Mouse (Mus musculus) gastrocnemius, postnatal 36 days (tissue): ENCODE measurements around the gene Srrt. TPM values are rescaled to one million over a fixed set of nuclear protein-coding genes. Genes with fewer than 3 reads are reported as not detected.

Experiments
- DNase-seq, 2 experiments: peaks; one replicate each; pipeline ENCODE4 v3.0.0; 2022
- intact Hi-C: fragments of 180-260 bp; cut with DNase I; formaldehyde crosslinking; loops from one replicate; pipeline ENCODE4 v1.15.1; 2025
- long read RNA-seq, 2 experiments: library from polyadenylated mRNA; stranded (forward); transcript quantifications; one replicate each; pipeline ENCODE4 v2.0.0; 2021
- total RNA-seq, 2 experiments: library from RNA; stranded (reverse); gene quantifications; 2 replicates each; pipeline ENCODE4 v1.2.3; 2021

Srrt gene
- total RNA-seq, result 10 to 100 TPM; 27.7 to 39.8 TPM
- long read RNA-seq, experiment 1, partial matches to known transcripts, result 9 of 14 reads
- long read RNA-seq, experiment 1, other reads (novel, unspliced or antisense), result 1 of 14 reads
- long read RNA-seq, experiment 2, partial matches to known transcripts, result 12 of 20 reads
- long read RNA-seq, experiment 2, other reads (novel, unspliced or antisense), result 3 of 20 reads

DNA sequence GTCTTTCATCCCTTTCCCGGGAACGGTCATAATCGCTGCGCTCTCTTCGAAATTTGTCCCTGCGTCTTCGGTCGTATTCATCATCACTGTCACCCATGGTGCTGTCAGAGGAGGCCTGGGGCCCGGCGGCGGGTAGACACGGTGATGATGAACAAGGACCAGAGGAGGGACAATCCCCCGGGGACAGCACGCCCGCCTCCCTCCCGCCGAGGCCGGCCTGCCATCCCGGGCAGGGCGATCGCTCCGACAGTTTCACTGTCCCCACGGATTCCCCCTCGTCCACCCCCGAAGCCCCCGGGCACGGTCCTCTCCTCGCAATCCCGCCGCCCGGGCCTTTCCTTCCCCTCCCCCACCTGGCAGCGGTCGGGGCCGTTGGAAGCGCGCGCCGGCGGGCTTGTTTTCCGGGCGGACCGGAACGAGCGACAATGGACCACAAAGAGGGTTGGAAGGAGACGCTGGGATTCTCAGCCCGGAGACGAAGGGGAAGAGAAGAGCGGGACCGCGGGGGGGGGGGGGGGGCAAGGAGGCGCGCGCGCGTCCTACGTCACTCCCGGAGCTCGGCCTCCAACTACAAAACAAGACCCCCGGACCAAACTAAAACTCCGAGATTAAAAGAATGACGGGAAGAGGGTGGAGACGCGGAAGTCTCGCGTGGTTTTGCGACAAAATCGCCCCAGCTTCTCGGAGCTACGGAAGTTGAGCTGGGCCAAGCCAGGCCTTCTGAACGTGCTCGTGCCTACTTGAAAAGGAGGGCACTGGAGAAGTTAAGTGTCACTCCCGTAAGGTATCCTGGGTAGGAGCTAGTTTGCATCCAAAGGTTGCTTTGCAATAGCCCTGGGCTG is at the start of gene Srrt:
Gene Srrt, minus strand, starts transcription at position 604 of the 842 bp plus-strand sequence.
- intact Hi-C loops, result no loop called here

DNA sequence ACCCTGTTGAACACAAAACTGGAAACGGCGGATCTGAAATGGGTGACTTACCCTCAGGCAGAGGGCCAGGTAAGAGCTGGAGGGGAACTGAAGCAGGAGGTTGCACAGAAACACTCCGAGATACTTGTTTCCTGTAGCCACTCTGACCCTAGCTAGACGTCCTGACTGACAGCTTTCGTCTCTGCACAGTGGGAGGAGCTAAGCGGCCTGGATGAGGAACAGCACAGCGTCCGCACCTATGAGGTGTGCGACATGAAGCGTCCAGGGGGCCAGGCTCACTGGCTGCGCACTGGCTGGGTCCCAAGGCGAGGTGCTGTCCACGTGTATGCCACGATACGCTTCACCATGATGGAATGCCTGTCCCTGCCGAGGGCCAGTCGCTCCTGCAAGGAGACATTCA is 46.6 kb upstream of the Srrt start:
- intact Hi-C loops, result no loop called here
- DNase-seq, result no peak

More for the DNA sequence above, at the start of gene Srrt:
- peak; percentile 80 to 88 for DNase-seq

DNA sequence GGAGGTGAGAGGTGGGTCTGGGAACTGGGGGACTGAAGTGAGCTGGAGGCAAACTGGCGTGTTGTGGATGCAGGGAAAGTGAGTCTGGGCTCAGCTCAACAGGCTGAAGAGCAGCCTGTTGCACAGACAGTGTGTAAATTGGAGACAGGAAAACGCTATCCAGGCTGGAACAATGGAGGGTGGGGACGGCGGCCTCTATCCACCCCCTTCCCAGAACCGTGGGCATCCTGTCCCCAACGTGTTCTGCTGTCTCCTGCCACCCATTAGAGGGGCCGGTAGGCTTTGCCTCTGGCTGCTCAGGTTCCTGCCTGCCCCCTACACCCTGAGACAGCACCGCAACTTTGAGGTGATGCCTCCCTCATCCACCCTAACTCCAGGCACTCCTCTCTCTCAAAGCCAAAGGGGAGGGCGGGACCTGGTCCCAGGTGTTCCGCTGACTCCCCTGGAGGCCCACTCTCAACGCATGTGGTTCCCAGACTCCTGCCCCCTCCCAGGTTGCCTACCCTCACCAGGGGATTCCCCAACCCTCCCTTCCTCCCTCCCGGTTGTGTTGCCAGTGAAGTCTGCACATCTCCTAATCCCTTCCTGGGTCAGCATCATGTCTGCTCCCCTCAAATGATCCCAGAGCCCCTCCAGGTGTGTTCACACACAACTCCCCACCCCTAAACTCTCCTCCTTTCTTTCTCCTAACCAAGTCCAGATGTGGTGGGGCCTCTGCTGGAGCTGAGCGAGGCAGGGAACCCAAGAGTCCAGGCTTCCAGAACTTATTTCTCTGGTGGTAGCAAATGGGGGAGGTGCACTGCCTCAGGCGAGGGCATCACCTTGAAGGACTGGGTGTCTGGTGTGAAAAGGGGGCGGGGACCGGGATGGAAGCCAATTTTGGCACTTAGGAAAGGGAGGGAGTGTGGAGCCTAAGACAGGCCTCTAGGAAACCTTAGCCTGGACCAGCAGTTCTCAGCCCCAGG is 44.8 kb upstream of the Srrt start:
- intact Hi-C loops, result no loop called here
- no peak for DNase-seq

DNA sequence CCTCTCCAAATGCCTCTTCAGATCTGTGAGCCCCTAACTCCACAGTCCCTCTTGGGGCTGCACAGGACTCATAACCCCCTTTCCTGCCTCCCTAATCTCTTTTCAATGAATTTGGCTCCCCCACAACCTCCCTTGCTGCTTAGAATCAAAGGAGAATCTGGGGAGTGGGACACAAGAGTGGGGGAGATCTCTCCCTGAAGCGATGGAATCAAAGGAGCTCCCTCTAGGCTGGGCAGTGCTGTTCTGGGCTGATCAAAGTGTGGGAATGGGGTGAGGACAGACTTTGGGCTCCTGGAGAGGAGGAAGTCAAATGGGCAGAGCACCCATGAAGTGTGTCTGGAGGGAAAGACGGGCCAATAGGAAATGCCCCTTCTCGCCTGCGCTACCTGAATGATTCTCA is 43.9 kb upstream of the Srrt start:
- intact Hi-C loops, result no loop called here
- no peak for DNase-seq

DNA sequence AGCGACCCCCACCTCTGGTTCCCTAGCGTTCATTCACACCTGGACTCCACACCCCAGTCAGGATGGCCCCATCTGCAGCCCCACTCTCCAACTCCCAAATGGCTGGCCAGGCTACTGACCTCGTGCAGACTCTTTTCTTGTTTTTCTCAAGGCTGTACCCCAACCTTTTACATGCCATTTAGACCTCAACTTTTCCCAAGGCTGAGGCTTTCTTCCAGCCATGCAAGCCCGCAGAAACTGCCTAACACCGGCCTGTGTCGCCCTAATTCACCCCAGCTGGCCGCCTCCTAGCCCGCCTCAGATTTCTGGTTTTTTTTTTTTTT is 43.5 kb upstream of the Srrt start:
- DNase-seq, result no peak
- intact Hi-C loops, result no loop called here

DNA sequence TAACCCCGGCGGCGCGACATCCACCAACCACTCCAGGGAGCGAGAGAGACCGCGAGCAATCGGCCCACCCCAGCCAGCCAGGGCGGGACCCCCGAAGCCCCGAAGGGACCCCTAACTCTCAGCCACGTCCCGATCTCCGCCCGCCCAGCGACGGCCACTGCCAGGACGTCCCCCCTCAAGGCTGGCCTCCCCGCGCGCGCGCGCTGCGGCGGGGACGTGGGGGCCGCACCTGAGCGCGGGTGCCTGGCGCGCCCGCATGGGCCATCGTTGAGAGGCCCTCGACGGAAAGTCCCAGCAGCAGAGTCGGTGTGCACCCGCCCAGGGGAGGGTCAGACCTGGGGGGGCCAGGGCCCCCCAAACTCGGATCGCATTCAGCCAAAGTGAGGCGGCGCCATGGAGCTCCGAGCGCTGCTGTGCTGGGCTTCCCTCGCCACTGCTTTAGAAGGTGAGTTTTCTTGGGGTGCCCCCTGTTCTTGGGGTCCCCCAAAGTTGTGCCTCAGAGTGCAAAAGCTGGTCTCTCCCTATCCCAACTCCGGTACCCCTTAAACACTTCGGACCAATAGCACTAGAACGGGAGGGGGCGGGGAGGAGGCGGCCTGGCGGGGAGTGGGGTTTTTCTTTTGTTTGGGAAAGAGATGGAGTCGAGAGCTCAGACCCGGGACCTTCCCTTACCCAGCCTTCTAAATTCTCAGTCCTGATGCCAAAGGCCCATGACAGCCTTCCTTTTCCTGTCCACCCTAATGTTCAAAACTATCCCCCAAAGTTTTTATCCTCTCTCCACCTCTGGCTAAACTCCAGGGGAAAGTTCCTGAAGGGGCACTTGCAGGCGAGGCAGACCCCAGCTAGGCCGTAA is 43.0 kb upstream of the Srrt start:
- intact Hi-C loops, result no loop called here
- no peak for DNase-seq

DNA sequence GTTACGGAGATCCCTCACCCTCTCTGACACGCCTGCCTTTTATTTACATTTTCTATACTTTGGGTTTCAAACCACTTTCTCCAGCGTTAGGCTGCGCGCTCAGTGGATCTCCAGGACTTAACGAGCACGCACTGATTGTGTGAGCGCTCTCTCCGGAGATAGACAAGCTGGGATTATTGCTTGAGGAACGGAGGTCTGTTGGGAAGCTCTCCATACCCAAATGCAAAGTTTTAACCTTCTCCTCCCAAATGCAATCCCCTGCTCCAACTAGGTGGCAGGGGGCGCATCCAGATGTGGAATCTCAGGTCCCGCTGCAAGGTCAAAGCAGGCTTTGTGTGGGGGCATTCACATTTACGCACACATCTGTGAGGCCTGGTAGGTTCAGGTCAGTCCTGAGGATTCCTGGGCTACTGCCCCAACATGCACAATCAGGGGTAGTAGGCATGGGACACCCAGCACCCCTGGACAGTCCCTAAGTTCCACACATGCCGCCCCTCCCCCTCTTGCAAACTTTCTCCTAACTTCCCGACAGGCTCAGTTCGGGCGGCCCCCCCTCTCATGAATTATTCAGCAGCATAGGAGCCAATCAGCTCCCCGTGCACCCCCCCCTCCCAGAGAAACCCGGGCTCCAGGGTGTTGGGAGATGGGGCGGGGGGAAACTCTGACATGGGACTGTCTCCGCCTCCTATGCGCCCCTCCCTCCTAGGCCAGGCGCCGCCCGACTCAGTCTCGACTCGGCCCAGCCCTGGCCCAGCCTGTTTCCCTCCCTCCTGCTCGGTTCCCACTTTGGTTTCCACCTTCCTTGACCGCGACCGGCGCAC is 42.1 kb upstream of the Srrt start, which contains the start of gene Ephb4:
Gene Ephb4, plus strand, starts transcription at position 726 of the 821 bp plus-strand sequence.
- intact Hi-C loops, result no loop called here
- DNase-seq, result peak; percentile 85 to 91

DNA sequence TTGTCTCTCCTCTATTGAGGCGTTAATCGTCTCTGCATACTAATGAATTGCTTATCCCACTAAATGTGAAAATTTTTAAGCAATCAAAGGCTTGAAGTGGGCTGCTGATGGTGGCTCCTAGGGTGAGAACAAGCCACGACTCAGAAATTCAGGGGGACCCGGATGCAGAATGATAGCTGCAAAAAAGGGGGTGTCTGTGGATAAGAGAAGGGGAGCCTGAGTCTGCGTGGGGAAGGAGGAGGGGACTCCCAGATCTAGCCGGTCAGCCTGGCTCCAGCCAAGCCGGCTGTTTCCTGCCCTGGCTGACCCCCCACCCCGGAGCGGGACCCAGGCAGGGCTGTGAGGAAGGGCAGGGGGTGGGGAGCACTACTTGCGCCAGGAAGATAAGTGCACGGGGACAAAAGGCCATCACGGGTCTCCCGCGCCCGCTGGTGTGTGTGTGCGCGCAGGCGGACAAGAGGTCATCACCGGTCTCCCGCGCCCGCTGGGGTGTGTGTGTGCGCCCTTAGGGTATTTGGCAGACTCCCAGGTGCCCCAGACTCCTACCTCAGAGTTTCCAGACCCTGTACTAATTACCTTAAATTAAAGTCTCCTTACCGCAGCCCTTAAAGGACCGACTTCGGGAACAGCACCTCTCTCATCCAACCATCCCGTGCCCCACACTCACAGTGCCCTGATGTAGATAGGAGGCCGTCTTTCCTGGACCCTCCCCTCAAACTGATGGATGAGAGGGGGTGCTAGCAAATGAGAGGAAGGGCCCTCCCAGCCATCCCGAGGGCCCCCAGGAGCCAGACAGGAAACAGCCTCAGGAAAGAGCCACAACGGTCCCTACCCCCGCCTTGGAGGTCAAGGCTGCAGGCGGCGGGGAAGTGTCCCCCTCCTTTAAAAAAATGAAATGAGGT is 41.3 kb upstream of the Srrt start:
- DNase-seq, result peak; percentile 29 to 55
- intact Hi-C loops, result no loop called here

DNA sequence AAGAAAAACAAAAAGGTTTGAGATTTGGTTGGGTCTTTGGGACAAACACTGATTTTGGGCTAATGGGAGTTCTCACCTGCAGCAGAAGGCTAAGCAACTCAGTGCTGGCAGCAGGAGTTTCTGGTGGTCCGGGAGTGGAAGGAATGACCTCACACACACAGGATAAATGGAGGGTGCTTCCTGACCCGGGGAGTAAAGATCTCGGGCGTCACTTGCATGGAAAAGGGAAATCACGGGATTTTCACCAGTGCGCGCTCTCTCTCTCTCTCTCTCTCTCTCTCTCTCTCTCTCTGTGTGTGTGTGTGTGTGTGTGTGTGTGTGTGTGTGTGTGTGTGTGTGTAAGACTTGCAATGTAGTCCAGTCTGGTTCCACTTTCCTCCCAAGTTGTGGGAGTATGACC is 40.4 kb upstream of the Srrt start:
- DNase-seq, result no peak
- intact Hi-C loops, result no loop called here

DNA sequence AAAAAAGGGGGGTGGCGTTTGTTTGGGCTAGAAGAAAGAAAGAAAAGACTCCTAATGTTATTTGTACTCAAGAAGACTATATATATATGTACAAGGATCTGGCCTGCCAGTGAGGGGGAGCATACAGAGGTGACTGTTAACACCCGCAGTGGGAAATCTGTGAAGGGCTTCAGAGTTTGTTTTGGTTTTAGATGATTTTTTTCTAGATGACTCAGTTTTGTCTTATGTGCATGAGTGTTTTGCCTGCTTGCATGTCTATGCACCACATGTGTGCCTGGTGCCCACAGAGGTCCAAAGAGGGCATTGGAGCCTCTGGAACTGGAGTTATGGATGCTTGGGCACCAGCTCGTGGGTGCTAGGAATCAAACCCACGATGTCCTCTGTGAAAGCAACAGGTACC is 39.5 kb upstream of the Srrt start:
- intact Hi-C loops, result no loop called here
- no peak for DNase-seq

DNA sequence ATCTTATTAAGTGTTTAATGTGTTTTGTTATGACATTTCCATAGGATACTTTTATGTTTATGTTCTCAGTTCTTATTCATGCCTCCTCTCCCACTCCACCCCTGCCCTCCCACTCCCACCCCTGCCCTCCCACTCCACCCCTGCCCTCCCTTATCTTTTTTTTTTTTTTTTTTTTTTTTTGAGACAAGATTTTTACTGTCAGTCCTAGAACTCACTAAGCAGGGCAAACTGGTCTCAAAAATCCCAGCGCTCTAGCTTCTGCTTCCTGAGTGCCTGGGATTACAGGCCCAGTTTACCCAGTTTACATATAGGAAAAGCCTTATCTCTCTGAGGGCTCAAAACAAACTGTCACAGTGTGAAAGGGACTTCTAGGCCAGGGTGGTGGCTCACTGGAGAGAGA is 38.9 kb upstream of the Srrt start:
- intact Hi-C loops, result no loop called here
- no peak for DNase-seq

DNA sequence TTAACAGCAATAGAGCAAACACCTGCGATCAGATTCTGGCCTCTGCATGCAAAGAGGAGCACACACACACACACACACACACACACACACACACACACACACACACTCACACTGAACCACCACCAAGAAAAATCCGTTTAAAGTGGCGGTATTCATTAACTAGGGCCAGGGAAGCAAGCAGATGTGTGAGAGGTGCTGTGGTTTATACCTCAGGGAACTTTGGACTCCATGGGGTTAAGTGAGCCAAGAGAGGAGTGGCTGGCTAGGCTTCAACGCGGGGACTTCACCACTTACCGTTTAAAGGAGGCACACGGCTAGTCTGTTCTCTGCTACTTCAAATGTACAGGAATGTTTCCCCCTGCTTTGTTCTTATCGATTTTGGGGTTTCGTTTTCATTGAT is 38.3 kb upstream of the Srrt start:
- intact Hi-C loops, result no loop called here
- no peak for DNase-seq

DNA sequence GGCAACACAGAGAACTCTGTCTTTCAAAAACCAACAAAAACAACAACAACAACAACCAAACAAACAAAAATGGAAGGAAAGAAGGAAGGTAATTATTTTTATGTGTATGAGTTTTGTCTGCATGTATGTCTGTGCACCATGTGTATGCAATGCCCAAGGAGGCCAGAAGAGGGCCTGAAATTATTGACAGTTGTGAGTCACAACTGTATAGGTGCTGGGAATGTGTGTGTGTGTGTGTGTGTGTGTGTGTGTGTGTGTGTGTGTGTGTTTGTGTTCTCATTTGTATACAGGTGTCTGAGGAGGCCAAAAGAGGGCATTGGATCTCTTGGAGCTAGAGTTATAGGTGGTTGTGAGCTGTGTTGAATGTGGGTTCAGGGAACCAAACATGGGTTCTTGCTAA is 36.4 kb upstream of the Srrt start:
- no peak for DNase-seq
- intact Hi-C loops, result loop anchor here (5.0 kb wide), 1 partner anchor 433 kb away; the partner anchor contains the start of gene Ppp1r35

DNA sequence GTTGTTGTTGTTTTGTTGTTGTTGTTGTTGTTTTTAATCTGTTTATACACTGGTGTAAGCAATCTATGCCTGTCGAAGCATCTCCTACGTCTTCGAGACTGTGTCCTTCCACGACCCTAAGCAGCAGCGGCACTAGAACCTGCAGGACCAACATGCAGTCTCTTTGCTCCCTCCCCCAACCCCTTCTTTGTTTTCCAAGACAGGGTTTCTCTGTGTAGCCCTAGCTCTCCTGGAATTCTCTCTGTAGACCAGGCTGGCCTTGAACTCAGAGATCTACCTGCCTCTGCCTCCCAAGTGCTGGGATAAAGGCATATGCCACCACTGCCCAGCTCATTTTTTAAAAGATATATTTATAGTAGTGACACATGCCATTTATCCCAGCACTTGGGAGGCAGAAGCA is 35.9 kb upstream of the Srrt start:
- no peak for DNase-seq
- intact Hi-C loops, result loop anchor here (5.0 kb wide), 1 partner anchor 434 kb away; the partner anchor contains the start of gene Ppp1r35

DNA sequence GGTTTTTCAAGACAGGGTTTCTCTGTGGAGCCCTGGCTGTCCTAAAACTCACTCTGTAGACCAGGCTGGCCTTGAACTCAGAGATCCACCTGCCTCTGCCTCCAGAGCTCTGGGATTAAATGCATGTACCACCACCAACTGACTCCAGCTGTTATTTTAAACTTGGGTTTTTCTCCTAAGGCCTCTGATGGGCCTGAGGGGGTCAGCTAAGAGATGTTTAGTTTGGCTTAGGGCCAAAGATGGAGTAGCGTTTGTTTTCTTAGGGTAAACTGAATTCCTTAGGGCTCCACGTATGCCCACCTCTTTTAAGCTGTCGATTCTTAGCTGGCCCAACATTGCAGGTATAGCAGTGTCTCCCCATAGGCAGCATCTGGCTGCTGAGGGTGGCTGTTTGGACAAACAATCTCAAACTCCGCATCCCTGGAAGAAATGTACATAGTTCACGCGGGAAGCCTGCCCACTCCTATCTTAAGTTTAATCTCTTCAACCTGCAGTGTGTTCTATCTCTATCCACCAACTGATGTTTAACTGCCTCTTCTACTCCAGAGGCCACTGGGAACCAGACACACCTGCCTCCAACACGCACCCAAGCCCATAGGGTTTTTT is 35.0 kb upstream of the Srrt start:
- intact Hi-C loops, result loop anchor here (5.0 kb wide), 1 partner anchor 435 kb away; the partner anchor contains the start of gene Ppp1r35
- DNase-seq, result no peak

DNA sequence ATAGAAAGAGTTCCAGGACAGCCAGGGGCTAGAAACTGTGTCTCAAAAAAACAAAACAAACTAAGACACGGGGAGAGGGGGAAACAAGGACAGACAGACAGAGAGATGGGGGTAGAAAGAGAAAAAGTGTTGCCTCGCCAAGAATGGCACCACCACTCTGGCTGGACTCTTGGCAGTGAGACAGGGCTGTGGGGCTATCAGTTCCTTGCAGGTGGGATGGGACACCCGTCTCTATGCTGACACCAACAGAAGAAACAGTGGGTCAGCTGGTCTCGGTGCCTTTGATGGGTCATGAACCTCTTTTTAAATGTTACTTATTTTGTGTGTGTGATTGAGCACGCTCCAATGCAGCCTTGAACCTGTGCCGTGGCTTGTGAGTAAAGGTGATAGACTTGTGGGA is 32.7 kb upstream of the Srrt start:
- intact Hi-C loops, result loop anchor here (5.0 kb wide), 1 partner anchor 437 kb away; the partner anchor contains the start of gene Ppp1r35
- no peak for DNase-seq

DNA sequence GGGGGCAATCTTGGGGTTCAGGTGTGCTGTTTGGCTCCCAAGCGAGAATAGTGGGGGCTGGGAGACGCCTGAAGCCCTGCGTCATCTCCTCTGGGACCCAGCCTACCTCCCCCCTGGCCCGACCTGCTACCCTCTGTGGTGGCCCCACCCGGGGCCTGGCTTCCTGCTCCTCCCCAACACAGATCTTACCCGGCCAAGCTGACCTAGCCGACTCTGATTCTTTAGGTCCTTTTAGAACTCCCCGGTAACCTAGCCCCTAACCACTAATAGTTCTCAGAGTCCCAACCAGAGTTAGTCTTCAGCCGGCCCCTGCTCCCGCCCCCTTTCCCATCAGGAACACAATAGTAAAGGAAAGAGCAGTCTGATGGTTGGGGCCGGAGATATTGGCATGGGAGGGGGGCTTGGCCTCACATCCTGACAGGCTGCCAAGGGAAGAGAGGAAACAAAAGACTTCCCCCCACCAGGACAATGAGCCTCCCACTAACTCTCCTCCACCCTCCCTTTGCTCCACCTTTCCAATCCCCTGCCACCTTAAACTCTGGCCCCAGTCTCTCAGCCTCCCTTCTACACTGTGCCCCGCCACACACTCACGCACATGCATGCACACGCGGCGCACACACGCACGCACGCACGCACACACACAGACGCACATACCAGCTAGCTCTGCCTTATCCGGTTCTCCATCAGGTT is 32.0 kb upstream of the Srrt start:
- peak; percentile 36 to 40 for DNase-seq
- intact Hi-C loops, result no loop called here
